Mouse (Mus musculus) skeletal muscle tissue, adult 2 months (tissue): ENCODE measurements around the gene Gba.
"Not testable (repeated sequence)": the region's sequence is repeated elsewhere in the genome, so short reads cannot be mapped to it uniquely, and the experiment has no call there.

Experiments used
- DNase-seq: peaks from one replicate; pipeline ENCODE4 v3.0.0-alpha.2; 2012; ENCODE audit warnings: low read depth, low spot score

The Gba gene

DNA sequence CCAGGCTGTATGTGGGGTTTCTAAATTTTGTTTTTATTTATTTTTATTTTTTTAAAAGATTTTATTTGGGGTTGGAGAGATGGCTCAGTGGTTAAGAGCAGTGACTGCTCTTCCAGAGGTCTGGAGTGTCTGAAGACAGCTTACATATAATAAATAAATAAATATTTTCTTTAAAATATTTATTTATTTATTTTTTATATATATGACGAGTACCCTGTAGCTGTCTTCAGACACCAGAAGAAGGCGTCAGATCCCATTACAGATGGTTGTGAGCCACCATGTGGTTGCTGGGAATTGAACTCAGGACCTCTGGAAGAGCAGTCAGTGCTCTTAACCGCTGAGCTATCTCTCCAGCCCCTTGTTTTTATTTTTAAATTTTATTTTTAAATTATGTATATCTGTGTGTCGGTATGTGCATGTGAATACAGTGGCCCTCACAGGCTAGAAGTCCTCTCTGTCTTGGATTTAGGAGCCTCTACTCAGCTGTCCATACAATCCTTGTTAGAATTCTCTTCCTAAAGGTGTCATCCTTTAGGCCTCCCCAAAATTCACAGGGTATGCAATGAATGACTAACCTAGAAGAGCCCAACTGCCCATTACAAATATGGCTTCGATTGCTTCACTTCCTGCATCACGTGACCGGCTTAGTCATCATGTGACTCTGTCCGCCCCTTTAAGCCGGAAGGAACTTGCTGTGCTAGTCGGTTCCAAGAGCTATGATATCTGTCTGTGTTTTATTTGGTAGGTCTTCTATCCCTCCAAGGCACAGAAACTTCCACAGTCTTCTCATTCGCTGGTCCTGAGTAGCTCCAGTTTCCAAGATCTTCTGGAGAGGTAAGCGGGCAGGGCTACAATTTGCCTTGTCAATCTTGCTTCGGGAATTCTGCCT is at the start of gene Gba:
Gene Gba (plus strand): TSS at position 676 of the 889 bp plus-strand sequence.
- DNase-seq, result peak; percentile 86

DNA sequence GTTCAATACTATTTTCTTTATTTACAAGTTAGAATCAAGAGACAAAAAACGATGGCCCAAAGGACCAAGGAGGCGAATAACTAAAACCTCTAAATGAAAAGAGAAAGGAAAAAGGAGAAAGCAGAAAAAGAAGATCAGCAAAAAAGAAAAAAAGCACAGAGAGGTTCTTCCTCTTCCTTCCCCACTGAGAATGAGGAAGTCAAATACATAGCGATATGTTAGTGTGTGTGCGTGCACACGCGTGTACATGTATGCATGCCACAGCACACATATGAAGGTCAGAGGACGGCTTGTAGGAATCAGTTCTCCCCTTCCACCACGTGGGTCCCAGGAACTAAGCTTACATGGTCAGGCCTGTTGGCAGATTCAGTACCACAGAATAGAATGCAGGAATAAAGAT is 45.8 kb upstream of the Gba start:
- DNase-seq, result no peak

DNA sequence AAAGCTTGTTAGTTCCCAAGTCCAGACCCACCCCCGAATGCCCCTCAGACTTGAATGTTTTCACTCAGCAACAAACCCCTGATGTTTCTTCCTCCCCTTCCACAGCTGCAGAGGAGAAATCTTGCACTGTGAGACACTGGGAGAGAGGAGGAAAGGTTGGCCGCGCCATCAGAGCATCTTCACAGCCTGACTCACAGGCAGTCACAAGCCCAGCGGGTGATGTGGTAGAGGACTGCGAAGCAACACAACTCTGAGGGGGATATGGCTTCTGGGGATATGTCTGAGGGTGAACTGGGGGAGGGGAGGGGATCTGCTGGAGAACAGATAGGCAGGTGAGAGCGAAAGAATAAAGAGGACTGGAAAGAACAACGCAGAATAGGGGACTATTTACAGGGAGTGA is 44.1 kb upstream of the Gba start:
- DNase-seq, result no peak

DNA sequence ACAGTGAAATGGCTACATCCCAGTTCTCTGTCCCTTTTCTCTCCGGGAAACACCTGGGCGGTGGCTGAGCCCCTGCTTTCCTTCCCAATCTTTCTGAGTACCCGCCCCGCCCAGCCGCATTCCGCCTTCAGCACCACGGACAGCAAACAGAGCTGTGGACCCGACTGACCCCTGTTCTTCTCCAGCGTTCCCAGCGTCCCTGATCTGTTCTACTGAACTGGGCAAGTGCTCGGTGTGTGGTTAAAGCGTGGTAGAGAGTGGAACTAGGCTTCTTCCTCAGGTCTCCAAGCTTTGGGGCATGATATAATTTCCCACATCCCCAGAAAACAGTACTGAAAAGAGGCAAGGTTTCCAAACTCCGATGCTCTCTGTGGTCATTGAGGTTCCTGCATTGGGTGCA is 43.5 kb upstream of the Gba start:
- no peak for DNase-seq

DNA sequence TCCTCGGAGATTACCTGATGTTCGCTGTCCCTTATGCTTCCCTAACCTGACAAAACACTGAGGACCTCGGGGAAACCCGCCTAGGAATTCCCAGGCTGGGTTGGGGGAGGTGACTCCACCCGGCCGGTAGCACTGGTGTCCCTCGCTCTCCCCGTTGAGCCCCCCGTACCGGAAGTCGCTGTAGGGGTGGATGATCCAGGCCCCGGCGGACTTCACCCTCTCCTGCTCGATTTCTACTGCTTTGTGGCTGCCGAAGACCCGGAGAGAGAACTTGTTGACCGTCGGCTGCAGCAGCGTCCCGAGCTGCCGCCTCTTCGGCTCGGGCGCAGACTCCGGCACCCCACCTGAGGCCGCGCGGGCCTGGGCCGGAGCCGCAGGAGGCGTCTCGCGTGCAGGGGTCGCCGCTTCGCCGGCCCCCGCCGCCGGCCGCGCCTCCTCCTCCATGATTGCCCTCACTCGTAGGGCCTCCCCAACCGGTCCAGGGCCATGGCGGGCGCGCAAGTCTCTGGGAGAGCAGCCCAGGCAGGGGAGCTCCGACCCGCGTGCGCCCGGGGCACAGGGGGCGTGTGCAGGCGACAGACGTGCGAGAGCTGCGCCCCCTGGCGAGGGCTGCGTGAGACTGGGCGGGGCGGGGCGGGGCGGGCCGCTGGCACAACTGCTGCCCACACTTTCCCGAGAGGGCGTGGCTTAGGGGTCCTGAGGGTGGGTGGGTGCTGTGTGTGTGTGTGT is 42.9 kb upstream of the Gba start, which contains the start of gene Hcn3:
Gene Hcn3 (minus strand): TSS at position 581 of the 729 bp plus-strand sequence.
- no peak for DNase-seq

DNA sequence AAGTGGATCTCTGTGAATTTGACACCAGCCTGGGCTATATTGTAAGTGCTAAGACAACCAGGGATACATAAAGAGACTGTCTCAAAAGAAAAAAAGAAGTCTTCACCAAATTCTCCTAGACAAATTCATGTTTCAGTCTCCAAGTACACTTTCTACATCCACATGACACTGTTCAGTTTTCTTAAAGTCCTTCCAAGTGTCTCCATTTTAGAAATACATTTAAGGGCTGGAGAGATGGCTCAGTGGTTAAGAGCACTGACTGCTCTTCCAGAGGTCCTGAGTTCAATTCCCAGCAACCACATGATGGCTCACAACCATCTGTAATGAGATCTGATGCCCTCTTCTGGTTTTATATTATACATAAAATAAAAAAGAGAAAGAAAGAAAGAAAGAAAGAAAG is 41.5 kb upstream of the Gba start:
- DNase-seq, result not testable (repeated sequence)

DNA sequence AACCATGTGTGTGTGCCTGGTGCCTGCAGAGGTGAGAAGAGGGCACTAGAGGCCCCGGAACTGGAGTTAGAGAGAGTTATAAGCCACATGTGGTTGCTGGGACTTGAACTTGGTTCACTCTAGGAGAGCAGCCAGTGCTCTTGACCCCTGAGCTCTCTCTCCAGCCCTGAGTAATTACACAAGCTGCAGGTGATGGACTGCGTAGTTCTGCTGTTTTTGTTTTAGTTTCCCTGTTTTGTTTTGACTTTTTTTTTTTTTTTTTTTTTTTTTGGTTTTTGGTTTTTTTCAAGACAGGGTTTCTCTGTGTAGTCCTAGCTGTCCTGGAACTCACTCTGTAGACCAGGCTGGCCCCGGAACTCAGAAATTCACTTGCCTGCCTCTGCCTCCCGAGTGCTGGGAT is 40.9 kb upstream of the Gba start:
- no peak for DNase-seq

DNA sequence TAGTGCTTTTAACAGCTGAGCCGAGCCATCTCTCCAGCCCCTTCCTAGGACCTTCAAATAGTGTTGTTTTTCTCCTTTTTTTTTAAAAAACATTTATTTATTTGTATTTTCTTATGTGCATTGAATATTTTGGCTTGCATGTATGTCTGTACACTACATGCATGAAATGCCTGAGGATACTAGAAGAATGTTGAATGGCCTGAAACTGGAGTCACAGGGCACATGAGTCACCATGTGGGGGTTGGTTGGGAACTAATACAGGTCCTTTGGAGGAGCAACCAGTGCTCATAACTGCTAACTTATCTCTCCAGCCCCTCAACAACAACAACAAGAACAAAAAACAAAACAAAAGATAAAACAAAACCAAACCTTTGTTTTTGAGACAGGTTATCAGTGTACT is 39.6 kb upstream of the Gba start:
- DNase-seq, result no peak

DNA sequence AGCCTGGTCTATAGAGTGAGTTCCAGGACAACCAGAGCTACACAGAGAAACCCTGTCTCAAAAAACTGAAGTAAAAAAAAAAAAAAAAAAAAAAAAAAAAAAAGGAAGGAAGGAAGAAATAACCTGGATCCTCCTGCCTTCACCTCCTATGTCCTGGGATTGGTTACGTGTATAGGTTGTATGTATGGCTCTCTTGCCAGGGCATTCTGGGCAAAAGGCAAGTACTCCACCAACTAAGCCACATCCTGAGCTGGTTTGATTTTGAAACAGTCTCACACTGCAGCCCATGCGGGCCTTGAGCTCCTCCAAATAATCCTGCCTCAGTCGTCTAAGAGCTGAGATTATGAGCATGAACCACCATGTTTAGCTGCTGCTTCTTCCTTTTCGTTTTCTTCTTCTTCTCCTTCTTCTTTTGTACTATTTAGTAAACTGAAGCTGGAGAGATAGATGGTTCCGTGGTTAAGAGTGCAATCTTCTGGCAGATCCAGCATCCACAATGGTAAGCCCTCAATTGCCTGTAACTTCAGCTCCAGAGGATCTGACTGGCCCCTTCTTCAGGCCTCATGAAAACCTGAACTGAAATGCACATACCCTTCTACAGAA is 39.0 kb upstream of the Gba start:
- no peak for DNase-seq

DNA sequence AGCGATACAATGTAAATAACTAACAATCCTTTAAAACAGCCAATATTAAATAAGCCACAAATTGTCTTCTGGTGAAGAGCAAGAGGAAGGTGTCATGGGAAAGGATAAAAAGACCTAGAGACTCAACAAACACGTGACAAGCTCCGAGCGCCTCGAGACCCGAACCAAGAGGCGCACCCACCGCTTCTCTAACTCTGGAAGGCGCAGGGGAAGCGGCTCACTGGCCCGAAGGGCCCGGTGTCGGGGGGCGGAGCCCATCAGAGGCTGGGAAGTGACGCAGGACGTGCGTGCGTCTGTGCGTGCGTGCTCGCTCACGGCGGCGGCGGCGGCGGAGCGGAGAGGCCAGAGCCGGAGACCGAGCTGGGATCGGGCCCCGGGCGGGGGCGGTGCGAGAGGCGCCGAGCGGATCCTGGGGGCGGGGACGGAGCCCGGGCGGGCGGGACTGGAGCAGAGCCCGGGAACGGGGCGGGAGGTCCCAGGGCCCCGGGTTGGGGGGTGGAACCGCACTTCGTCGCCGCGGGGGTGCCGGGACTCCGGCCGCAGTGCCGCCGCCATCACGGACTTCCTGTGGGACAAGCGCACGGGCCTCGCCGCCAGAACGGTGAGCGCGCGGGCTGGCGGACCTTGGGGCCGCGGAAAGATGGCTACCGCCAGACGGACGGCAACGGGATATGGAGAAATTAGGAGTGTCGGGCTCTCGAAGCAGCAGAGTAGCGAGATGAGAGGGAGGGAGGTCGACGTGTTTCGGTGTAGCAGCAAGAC is 38.0 kb upstream of the Gba start, which contains the start of gene Clk2:
Gene Clk2 (plus strand): TSS at position 290 of the 762 bp plus-strand sequence.
- peak; percentile 88 for DNase-seq

DNA sequence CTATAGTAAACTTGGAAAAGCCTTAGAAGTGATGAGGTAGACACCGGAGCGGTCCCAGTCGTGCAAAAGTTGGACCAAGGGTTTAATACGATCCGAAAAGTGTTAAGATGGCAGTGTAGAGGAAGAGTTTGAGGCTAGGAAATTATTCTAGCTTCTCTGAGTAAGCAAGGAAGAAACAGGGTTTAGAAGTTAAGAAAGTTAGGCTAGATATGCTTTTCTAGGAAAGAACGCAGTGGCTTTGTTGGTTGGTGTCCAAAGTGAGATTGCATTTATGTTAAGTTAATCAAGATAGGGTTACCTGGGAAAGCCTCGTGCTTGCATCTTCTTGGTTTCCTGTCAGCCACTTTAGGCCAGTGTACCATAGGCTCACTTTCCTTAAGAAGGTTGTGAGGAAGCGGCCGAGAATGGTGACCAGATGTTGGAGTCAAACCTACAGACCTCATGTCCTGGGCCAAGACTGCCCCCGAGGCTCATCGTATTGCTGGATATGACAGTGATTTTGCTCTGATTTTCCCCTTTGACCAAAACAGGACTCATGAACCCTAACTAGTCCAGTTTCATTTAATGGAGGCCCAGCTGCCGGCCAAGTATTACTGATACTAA is 37.4 kb upstream of the Gba start:
- no peak for DNase-seq

DNA sequence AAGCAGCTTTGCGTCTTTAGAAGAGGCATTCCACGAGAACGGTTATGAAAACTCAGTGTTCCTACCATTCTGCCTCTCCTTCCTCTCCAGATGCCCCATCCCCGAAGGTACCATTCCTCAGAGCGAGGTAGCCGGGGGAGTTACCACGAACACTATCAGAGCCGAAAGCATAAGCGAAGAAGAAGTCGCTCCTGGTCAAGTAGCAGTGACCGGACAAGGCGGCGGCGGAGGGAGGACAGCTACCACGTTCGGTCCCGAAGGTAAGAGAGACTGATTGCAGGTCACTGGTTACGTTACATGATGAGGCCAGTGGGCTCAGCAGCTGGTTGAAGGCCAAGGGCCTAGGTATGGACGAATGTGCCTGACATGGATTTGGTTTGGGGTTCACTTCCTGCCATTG is 35.8 kb upstream of the Gba start:
- DNase-seq, result no peak

DNA sequence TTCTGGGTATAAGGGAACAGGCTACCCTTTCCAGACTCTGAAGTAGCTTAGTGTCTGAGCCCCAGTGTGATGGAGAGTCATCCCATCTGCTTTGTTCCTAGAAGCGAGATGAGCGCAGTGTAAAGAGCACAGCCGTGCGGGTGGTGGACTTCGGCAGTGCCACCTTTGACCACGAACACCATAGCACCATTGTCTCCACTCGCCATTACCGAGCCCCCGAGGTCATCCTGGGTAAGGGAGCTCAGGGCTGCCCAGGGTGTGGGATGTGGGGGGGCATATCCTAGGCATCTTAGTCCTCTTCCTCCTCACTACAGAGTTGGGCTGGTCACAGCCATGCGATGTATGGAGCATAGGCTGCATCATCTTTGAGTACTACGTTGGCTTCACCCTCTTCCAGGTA is 27.9 kb upstream of the Gba start:
- DNase-seq, result no peak

DNA sequence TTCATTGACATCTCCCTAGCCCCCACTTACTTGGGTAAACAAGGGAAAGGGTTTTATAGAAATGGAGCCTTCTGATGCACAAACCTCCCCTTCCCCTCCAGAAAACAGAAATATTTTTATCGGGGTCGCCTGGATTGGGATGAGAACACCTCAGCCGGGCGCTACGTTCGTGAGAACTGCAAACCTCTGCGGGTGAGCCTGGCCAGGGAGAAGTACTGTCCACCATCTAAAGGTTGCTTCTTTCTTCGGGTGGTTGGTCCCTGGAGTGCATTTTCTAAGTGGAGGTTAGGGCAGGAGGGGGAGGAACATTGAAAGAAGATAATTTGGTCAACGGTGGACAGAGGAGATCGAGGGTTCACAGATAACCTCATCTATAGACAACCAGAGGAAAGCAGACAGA is 27.2 kb upstream of the Gba start:
- DNase-seq, result no peak

DNA sequence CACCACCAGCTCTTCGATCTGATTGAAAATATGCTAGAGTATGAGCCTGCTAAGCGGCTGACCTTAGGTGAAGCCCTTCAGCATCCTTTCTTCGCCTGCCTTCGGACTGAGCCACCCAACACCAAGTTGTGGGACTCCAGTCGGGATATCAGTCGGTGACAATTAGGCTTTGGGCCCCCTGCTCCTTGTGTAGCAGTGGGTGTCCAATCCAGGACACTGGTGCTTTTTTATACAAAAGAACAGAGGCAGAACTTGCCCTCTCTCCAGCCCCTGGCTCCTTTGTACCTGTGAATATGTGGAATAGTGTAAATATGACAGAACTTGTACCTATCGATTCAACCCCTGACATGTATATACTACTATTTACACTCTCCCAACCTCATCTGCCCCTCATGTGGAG is 26.3 kb upstream of the Gba start:
- no peak for DNase-seq

DNA sequence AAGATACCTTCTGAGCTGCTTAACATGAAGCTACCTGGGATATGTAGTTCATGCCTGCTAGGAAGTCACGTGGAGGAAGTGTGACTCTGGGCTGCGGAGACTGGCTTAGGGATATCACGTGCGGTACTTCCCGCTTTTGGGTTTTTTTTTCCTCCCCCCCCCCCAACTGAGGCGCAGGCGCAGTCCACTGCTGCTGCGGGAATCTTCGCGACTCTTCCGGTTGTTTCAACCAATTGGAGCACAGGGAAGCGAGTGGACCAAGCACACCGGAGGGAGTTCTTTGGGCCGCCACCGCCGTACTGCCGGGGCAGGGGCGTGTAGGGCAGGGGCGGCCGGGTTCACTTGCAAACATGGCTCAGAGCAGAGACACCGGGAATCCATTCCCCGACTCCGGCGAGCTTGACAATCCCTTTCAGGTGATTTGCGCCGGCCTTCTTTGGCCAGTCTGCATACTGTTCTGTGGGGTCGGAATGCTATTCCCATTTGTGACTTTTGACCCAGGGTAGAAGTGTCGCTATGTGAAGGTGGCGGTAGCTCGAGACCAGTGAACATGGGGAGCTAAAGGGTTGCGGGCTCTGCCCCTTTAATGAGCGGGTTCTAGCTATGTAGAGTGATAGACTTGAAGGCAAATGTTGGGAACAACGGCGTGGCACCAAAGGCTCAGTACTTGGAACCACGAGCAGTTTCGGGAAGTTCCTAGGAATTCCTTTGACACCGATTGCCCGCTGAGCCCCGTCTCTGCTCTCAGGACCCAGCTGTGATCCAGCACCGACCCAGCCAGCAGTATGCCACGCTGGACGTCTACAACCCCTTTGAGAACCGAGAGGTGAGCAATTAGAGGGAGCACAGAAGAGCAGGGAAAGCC is 25.3 kb upstream of the Gba start, which contains the start of gene Scamp3:
Gene Scamp3 (plus strand): TSS at position 232 of the 865 bp plus-strand sequence.
- peak; percentile 97 for DNase-seq

DNA sequence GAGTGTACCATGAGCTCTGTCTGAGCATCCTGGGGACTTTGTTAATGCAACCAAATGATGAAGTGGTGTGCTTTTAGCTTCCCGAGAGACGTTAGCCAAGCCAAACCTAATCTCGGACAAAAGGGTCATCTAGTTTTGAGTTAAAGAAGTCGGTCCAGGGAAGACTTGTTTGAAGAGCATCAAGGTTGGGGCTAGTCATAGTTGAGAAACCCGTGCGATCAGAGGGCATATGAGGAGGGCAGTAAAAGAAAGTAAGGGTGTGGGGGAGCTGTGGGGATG is 24.7 kb upstream of the Gba start:
- DNase-seq, result no peak

DNA sequence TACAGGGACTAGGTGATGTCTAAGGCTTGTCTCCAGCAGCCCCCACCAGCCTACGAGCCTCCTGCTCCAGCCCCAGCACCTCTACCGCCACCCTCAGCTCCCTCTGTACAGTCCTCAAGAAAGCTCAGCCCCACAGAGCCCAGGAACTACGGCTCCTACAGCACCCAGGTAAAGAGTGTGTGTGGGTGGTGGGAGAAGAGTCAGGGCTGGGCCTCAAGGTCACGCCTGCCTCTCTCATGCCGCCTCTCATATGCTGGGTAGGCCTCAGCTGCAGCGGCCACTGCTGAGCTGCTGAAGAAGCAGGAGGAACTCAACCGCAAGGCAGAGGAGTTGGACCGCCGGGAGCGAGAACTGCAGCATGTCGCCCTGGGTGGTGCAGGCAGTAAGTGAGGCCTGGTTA is 23.7 kb upstream of the Gba start:
- DNase-seq, result no peak

DNA sequence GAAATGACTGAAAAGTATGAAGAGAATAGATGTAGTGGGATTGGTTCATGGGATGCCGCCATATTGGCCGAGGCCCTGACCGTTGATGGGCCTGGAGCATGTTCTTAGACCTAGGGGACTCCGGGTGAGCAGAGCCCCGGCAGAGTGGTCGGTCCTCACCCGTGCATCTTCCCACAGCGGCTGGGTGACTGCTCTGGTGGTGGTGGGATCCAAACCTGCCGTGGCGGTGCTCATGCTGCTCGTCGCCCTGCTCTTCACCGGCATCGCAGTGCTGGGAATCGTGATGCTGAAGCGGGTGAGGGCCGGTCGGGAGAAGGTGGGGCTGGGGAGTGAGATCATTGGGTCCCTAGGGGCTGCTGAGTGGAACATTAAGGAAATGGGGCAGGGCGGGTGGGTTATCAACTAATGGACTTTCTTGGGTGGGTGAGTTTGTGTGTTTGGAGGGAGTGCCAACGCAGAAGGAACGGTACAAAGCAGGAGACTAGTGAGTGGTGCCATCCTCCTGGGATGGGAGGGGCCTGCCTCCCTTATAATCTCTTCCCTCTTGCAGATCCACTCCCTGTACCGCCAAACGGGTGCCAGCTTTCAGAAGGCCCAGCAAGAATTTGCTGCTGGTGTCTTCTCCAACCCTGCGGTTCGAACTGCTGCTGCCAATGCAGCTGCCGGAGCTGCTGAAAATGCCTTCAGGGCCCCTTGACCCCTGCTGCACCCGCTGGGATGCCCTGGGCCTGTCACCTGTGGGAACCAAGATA is 20.8 kb upstream of the Gba start:
- DNase-seq, result no peak
